Mouse (Mus musculus): ENCODE results near the gene Als2.
A peak's percentile ranks its signal among the peaks of the same experiment; 100 is the strongest.

The Als2 gene

GRCm38 (mm10) chr1:59163030-59163461 is 74.0 kb downstream of the Als2 start, which contains the start of gene Mpp4:
Gene Mpp4 (minus strand): TSS chr1:59163389.
- DNase-seq: no peak

- DNase-seq: no peak
Measured at GRCm38 (mm10) chr1:59162309-59163024, 74.6 kb downstream of the Als2 start.

GRCm38 (mm10) chr1:59161396-59161795 is 75.6 kb downstream of the Als2 start:
- no peak for DNase-seq

- peak; percentile 53 to 65 for DNase-seq
Measured at GRCm38 (mm10) chr1:59160871-59161270, 76.2 kb downstream of the Als2 start.

GRCm38 (mm10) chr1:59159136-59159535 is 77.9 kb downstream of the Als2 start:
- no peak for DNase-seq

- no peak for DNase-seq
Measured at GRCm38 (mm10) chr1:59158498-59158897, 78.5 kb downstream of the Als2 start.

- peak; percentile 54 to 77 for DNase-seq
Measured at GRCm38 (mm10) chr1:59157846-59158245, 79.2 kb downstream of the Als2 start.

GRCm38 (mm10) chr1:59152346-59152745 is 84.7 kb downstream of the Als2 start:
- no peak for DNase-seq

GRCm38 (mm10) chr1:59150542-59150941 is 86.5 kb downstream of the Als2 start:
- DNase-seq: no peak

GRCm38 (mm10) chr1:59144543-59144942 is 92.5 kb downstream of the Als2 start:
- DNase-seq: peak; percentile 56 to 63

GRCm38 (mm10) chr1:59142809-59143208 is 94.2 kb downstream of the Als2 start:
- DNase-seq: peak; percentile 75 to 88

GRCm38 (mm10) chr1:59134419-59134818 is 102.6 kb downstream of the Als2 start:
- no peak for DNase-seq

- DNase-seq: no peak
Measured at GRCm38 (mm10) chr1:59128879-59129278, 108.2 kb downstream of the Als2 start.

GRCm38 (mm10) chr1:59125558-59125957 is 111.5 kb downstream of the Als2 start:
- DNase-seq: no peak

- DNase-seq: peak; percentile 93 to 96
Measured at GRCm38 (mm10) chr1:59119720-59120457, 117.1 kb downstream of the Als2 start, which contains the start of gene Tmem237. Gene Tmem237 (minus strand): TSS chr1:59120408.
